Comparison of ENCODE assay signal across 18 mouse cellular contexts in the genomic region with DNA sequence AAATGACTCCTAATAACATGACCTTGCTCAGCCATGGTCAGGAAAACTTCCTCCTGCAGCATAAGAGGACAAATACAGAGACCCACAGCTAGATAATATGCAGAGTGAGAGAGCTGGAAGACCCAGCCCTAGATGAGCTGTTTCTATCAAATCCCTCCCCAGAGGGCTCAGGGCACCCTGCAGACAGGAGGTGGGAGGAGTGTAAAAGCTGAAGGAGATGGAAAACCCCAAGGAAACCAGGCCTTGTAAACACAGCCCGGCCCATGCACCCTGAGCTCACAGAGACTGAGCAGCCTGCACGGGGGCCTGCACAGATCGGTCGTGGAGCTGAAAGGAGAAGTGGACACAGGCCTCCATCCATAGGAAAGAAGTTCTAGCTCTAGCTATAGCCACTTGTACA. TPM values are rescaled to one million over a fixed set of nuclear protein-coding genes. Genes with fewer than 3 reads are reported as not detected.
DNase-seq lines count a peak whose midpoint lies in the region; ATAC-seq and TF ChIP-seq lines count a peak whose summit lies in the region.
"Had no signal": no experiment of that assay in that cellular context is flagged by ENCODE, and none has a peak within 500 bp of the region (broad histone marks: within the 10 kb centered on the region; RNA-seq: fewer than 3 reads in every experiment).

No protein-coding gene starts in this region.

- no peaks in the 10 kb centered on the region for H3K9me3 ChIP-seq in E14TG2a.4 (ENCODE audit: low read length)
- H3K9me3 ChIP-seq in stomach, postnatal 0 days (ENCODE audit: control insufficient read depth, low read length): no peaks in the 10 kb centered on the region
- H3K9me3 ChIP-seq in liver, embryonic 12.5 days (replicated peaks): no peaks in the 10 kb centered on the region
- H3K9me3 ChIP-seq: embryonic facial prominence, embryonic 10.5 days; forebrain, embryonic 13.5 days had no signal

- H3K27ac ChIP-seq in stomach, postnatal 0 days (replicated peaks): 0 out of 2 replicates have a peak overlapping the region, but pooled peaks have one; percentile 24
- no peak overlapping the region for H3K27ac ChIP-seq in liver, embryonic 12.5 days
- H3K27ac ChIP-seq: embryonic facial prominence, embryonic 10.5 days; forebrain, embryonic 13.5 days; heart, embryonic 13.5 days; hindbrain, embryonic 14.5 days had no signal

- 92% methylated on average over 4 of the region's 4 CpGs for WGBS in stomach, postnatal 0 days
- WGBS in liver, embryonic 12.5 days (ENCODE audit: insufficient replicate concordance): 76% methylated on average over 4 of the region's 4 CpGs

- peak overlapping the region; percentile 37 for H3K4me3 ChIP-seq in E14TG2a.4 (replicated peaks; ENCODE audit: low read length)
- no peak overlapping the region for H3K4me3 ChIP-seq in stomach, postnatal 0 days (ENCODE audit: low read depth, low read length)
- H3K4me3 ChIP-seq in liver, embryonic 12.5 days: no peak overlapping the region
- H3K4me3 ChIP-seq: embryonic facial prominence, embryonic 10.5 days; forebrain, embryonic 13.5 days; heart, embryonic 13.5 days had no signal

- intact Hi-C loops in heart, postnatal 25 days (cut with DNase I): no loop called here

- peaks cover 3% of the 10 kb centered on the region; the same call in 1 of the 2 replicates for H3K36me3 ChIP-seq in E14TG2a.4 (ENCODE audit: insufficient read depth, low read length)
- no peaks in the 10 kb centered on the region for H3K36me3 ChIP-seq in stomach, postnatal 0 days (ENCODE audit: control insufficient read depth, insufficient read depth, low read length)
- peaks cover 15% of the 10 kb centered on the region; the same call in 1 of the 2 replicates for H3K36me3 ChIP-seq in liver, embryonic 12.5 days

- no peak for TF ChIP-seq CTCF in E14TG2a.4 (conservative IDR thresholded peaks at IDR 0.05; ENCODE audit: low read length)
- no peak for TF ChIP-seq CTCF in stomach, postnatal 0 days (IDR thresholded peaks at IDR 0.05; ENCODE audit: low read depth)

- ATAC-seq in stomach, postnatal 0 days (ENCODE audit: low FRiP score, low TSS enrichment): 0 out of 2 replicates have a peak, but pooled peaks have one; percentile 43
- no peak for ATAC-seq in liver, embryonic 12.5 days
- ATAC-seq: forebrain, embryonic 13.5 days; forebrain, postnatal 0 days; intestine, postnatal 0 days had no signal

- H3K9ac ChIP-seq in stomach, postnatal 0 days (ENCODE audit: low read length): no peak overlapping the region
- H3K9ac ChIP-seq in liver, embryonic 12.5 days: no peak overlapping the region
- H3K9ac ChIP-seq: forebrain, embryonic 13.5 days; forebrain, postnatal 0 days; heart, embryonic 13.5 days; hindbrain, embryonic 14.5 days had no signal

- peak; percentile 49 for DNase-seq in CD4-positive helper T cell, adult 2 months (ENCODE audit: low read depth, low spot score)
- peak; percentile 59 for DNase-seq in ZHBTc4 (ENCODE audit: low read depth, low spot score)
- DNase-seq in stomach, postnatal 0 days (ENCODE audit: low spot score): peak; percentile 23
- DNase-seq in layer of hippocampus, adult 18-20 months (ENCODE audit: low spot score in 2 of 2): no peak
- no peak for DNase-seq in heart, postnatal 25 days (ENCODE audit: low spot score)
- DNase-seq: adrenal gland, adult 8-10 months; adrenal gland, postnatal 36 days; cerebellum, adult 2 months; cerebellum, postnatal 10 days; forebrain, postnatal 0 days; gastrocnemius, postnatal 14 days had no signal

- no peaks in the 10 kb centered on the region for H3K27me3 ChIP-seq in E14TG2a.4 (ENCODE audit: insufficient read depth, low read length)
- H3K27me3 ChIP-seq in stomach, postnatal 0 days (ENCODE audit: control insufficient read depth, insufficient read depth, low read length): no peaks in the 10 kb centered on the region
- no peaks in the 10 kb centered on the region for H3K27me3 ChIP-seq in liver, embryonic 12.5 days (replicated peaks)
- H3K27me3 ChIP-seq: forebrain, embryonic 13.5 days; heart, embryonic 13.5 days had no signal

- TF ChIP-seq EP300 in stomach, postnatal 0 days (optimal IDR thresholded peaks at IDR 0.05): no peak

- H3K4me2 ChIP-seq in stomach, postnatal 0 days (replicated peaks; ENCODE audit: low read depth): no peak overlapping the region
- no peak overlapping the region for H3K4me2 ChIP-seq in liver, embryonic 12.5 days
- H3K4me2 ChIP-seq: forebrain, embryonic 13.5 days; heart, embryonic 13.5 days; hindbrain, embryonic 14.5 days had no signal

- peaks cover 38% of the 10 kb centered on the region for H3K4me1 ChIP-seq in E14TG2a.4 (replicated peaks; ENCODE audit: low read depth, low read length)
- H3K4me1 ChIP-seq in stomach, postnatal 0 days (replicated peaks; ENCODE audit: control insufficient read depth, insufficient read depth): peaks cover 3% of the 10 kb centered on the region; the same call in 1 of the 2 replicates
- H3K4me1 ChIP-seq in liver, embryonic 12.5 days: no peaks in the 10 kb centered on the region

RNA-seq across cellular contexts. Expression of gene Nek7, which starts 27.5 kb away (rescaled TPM):
- 35.8 and 40.0 TPM in 2 replicates for polyA plus RNA-seq in stomach, postnatal 0 days (2015; fragmentation: Nextera tagmentation; extraction: Ambion mirVana)
- polyA plus RNA-seq in liver, embryonic 12.5 days (2016; fragmentation: Nextera tagmentation; extraction: Ambion mirVana): 22.2 TPM in 2 replicates
- 10 to 100 TPM; 35.9 to 39.7 TPM for total RNA-seq in layer of hippocampus, adult 18-20 months (2021)
- total RNA-seq in heart, postnatal 25 days (2021): 10 to 100 TPM; 67.3 to 71.1 TPM

Comparison
In these comparisons a context has a peak if more than half of its experiments do, and no peak if none do; other contexts are left out.
1. DNase-seq: peak in CD4-positive helper T cell, adult 2 months (single experiment), ZHBTc4 (single experiment) and stomach, postnatal 0 days (single experiment); none in layer of hippocampus, adult 18-20 months (0 of 2) and heart, postnatal 25 days (single experiment).